Mouse (Mus musculus): ENCODE measurements around the gene Foxp1. TPM values are rescaled to one million over a fixed set of nuclear protein-coding genes. Genes with fewer than 3 reads are reported as not detected.

Foxp1 gene
- polyA plus RNA-seq (2011; ENCODE audit: insufficient read depth, insufficient read length, low replicate concordance, missing spikeins), result 46.2 and 93.7 TPM in 2 replicates

- Histone ChIP-seq H3K4me1 (ENCODE audit: control insufficient read depth, insufficient read depth, low read length) (no peaks in the 10 kb centered on the region), H3K27ac (ENCODE audit: control insufficient read depth, insufficient read depth, low read depth, low read length, poor library complexity) (peak within 1 kb of the TSS; percentile 90), H3K4me3 (replicated peaks; ENCODE audit: control insufficient read depth, low read depth, low read length) (peak within 1 kb of the TSS; percentile 91)
- peak; percentile 42; the same call in 1 of the 2 replicates for TF ChIP-seq POLR2A (IDR thresholded peaks at IDR 0.05; ENCODE audit: borderline replicate concordance, control insufficient read depth, low read depth, low read length)
- no peak for TF ChIP-seq CTCF (IDR thresholded peaks at IDR 0.05; ENCODE audit: control insufficient read depth, insufficient read depth, low read length)
- WGBS, result under 1% methylated on average over 69 of the region's 72 CpGs
Observed at GRCm38 (mm10) chr6:99522359-99523108, at the start of gene Foxp1. Gene Foxp1, minus strand, starts transcription at chr6:99522721.

GRCm38 (mm10) chr6:99572071-99572470, 49.5 kb upstream of the Foxp1 start:
- WGBS, result 80% methylated on average over 5 of the region's 5 CpGs
- Histone ChIP-seq H3K4me3 (replicated peaks; ENCODE audit: control insufficient read depth, low read depth, low read length) (no peak overlapping the region), H3K4me1 (ENCODE audit: control insufficient read depth, insufficient read depth, low read length) (no peaks in the 10 kb centered on the region), H3K27ac (ENCODE audit: control insufficient read depth, insufficient read depth, low read depth, low read length, poor library complexity) (no peak overlapping the region)
- no peak for TF ChIP-seq CTCF (IDR thresholded peaks at IDR 0.05; ENCODE audit: control insufficient read depth, insufficient read depth, low read length)
- no peak for TF ChIP-seq POLR2A (IDR thresholded peaks at IDR 0.05; ENCODE audit: borderline replicate concordance, control insufficient read depth, low read depth, low read length)

- WGBS, result 81% methylated on average over 8 of the region's 8 CpGs
- H3K27ac ChIP-seq (ENCODE audit: control insufficient read depth, insufficient read depth, low read depth, low read length, poor library complexity), result no peak overlapping the region
- no peaks in the 10 kb centered on the region for H3K4me1 ChIP-seq (ENCODE audit: control insufficient read depth, insufficient read depth, low read length)
- TF ChIP-seq CTCF (IDR thresholded peaks at IDR 0.05; ENCODE audit: control insufficient read depth, insufficient read depth, low read length), result no peak
- no peak for TF ChIP-seq POLR2A (IDR thresholded peaks at IDR 0.05; ENCODE audit: borderline replicate concordance, control insufficient read depth, low read depth, low read length)
- H3K4me3 ChIP-seq (replicated peaks; ENCODE audit: control insufficient read depth, low read depth, low read length), result no peak overlapping the region
Observed at GRCm38 (mm10) chr6:99566921-99567320, 44.4 kb upstream of the Foxp1 start.

GRCm38 (mm10) chr6:99564766-99565165, 42.2 kb upstream of the Foxp1 start:
- no peak overlapping the region for H3K4me3 ChIP-seq (replicated peaks; ENCODE audit: control insufficient read depth, low read depth, low read length)
- 74% methylated on average over 3 of the region's 3 CpGs for WGBS
- no peaks in the 10 kb centered on the region for H3K4me1 ChIP-seq (ENCODE audit: control insufficient read depth, insufficient read depth, low read length)
- no peak overlapping the region for H3K27ac ChIP-seq (ENCODE audit: control insufficient read depth, insufficient read depth, low read depth, low read length, poor library complexity)
- no peak for TF ChIP-seq CTCF (IDR thresholded peaks at IDR 0.05; ENCODE audit: control insufficient read depth, insufficient read depth, low read length)
- no peak for TF ChIP-seq POLR2A (IDR thresholded peaks at IDR 0.05; ENCODE audit: borderline replicate concordance, control insufficient read depth, low read depth, low read length)

GRCm38 (mm10) chr6:99556950-99557349, 34.4 kb upstream of the Foxp1 start:
- Histone ChIP-seq H3K27ac (ENCODE audit: control insufficient read depth, insufficient read depth, low read depth, low read length, poor library complexity) (no peak overlapping the region), H3K4me3 (replicated peaks; ENCODE audit: control insufficient read depth, low read depth, low read length) (no peak overlapping the region), H3K4me1 (ENCODE audit: control insufficient read depth, insufficient read depth, low read length) (no peaks in the 10 kb centered on the region)
- WGBS, result 76% methylated on average over 5 of the region's 5 CpGs
- TF ChIP-seq CTCF (IDR thresholded peaks at IDR 0.05; ENCODE audit: control insufficient read depth, insufficient read depth, low read length) (no peak), POLR2A (IDR thresholded peaks at IDR 0.05; ENCODE audit: borderline replicate concordance, control insufficient read depth, low read depth, low read length) (no peak)

- Histone ChIP-seq H3K4me1 (ENCODE audit: control insufficient read depth, insufficient read depth, low read length) (no peaks in the 10 kb centered on the region), H3K27ac (ENCODE audit: control insufficient read depth, insufficient read depth, low read depth, low read length, poor library complexity) (no peak overlapping the region), H3K4me3 (replicated peaks; ENCODE audit: control insufficient read depth, low read depth, low read length) (no peak overlapping the region)
- TF ChIP-seq POLR2A (IDR thresholded peaks at IDR 0.05; ENCODE audit: borderline replicate concordance, control insufficient read depth, low read depth, low read length) (no peak), CTCF (IDR thresholded peaks at IDR 0.05; ENCODE audit: control insufficient read depth, insufficient read depth, low read length) (no peak)
- WGBS, result 61% methylated on average over 1 of the region's 1 CpGs
Observed at GRCm38 (mm10) chr6:99552816-99553215, 30.3 kb upstream of the Foxp1 start.

GRCm38 (mm10) chr6:99546416-99546815, 23.9 kb upstream of the Foxp1 start:
- TF ChIP-seq CTCF (IDR thresholded peaks at IDR 0.05; ENCODE audit: control insufficient read depth, insufficient read depth, low read length) (no peak), POLR2A (IDR thresholded peaks at IDR 0.05; ENCODE audit: borderline replicate concordance, control insufficient read depth, low read depth, low read length) (no peak)
- Histone ChIP-seq H3K27ac (ENCODE audit: control insufficient read depth, insufficient read depth, low read depth, low read length, poor library complexity) (no peak overlapping the region), H3K4me3 (replicated peaks; ENCODE audit: control insufficient read depth, low read depth, low read length) (no peak overlapping the region), H3K4me1 (ENCODE audit: control insufficient read depth, insufficient read depth, low read length) (no peaks in the 10 kb centered on the region)
- WGBS, result 79% methylated on average over 2 of the region's 2 CpGs

GRCm38 (mm10) chr6:99545437-99545836, 22.9 kb upstream of the Foxp1 start:
- TF ChIP-seq POLR2A (IDR thresholded peaks at IDR 0.05; ENCODE audit: borderline replicate concordance, control insufficient read depth, low read depth, low read length) (no peak), CTCF (IDR thresholded peaks at IDR 0.05; ENCODE audit: control insufficient read depth, insufficient read depth, low read length) (no peak)
- Histone ChIP-seq H3K27ac (ENCODE audit: control insufficient read depth, insufficient read depth, low read depth, low read length, poor library complexity) (no peak overlapping the region), H3K4me1 (ENCODE audit: control insufficient read depth, insufficient read depth, low read length) (no peaks in the 10 kb centered on the region), H3K4me3 (replicated peaks; ENCODE audit: control insufficient read depth, low read depth, low read length) (no peak overlapping the region)
- 69% methylated on average over 6 of the region's 6 CpGs for WGBS

All from bone marrow, adult 2 months (tissue).